Mouse (Mus musculus): Measurements from ENCODE around the gene Gpt2. TPM values are rescaled to one million over a fixed set of nuclear protein-coding genes. Genes with fewer than 3 reads are reported as not detected.

Gene Gpt2
- polyA plus RNA-seq, 1 experiment = 29.1 TPM

DNA sequence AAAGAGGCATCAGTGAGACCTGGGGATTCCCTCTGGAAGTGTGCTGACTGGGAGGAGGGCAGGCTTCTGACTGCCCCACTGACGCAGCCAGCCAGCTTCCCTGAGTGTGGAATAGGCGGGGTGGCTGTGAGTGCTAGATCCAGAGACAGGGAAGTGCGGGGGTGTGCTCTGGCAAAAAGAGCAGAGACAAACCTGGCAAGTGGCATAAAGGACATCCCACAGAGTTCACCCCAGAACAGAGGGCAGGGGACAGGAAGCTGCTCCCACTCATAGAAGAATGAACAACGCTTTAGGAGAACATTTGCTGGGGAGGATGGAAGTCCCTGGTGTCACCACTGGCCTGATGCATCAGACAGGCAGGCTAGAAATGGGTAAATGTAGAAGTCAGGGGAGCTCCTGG lies 25.0 kb downstream of the Gpt2 start:
- H3K4me1 ChIP-seq (ENCODE audit: control insufficient read depth, insufficient read depth, low read length) = no peaks in the 10 kb centered on the region
- H3K9ac ChIP-seq (ENCODE audit: low read depth, poor library complexity, severe bottlenecking) = no peak overlapping the region
- TF ChIP-seq POLR2A (IDR thresholded peaks at IDR 0.05; ENCODE audit: insufficient read depth, low read length) (no peak), EP300 (IDR thresholded peaks at IDR 0.05; ENCODE audit: insufficient read depth, low read depth, low read length) (no peak), CTCF (IDR thresholded peaks at IDR 0.05; ENCODE audit: low read depth, low read length) (no peak)
- no peak overlapping the region for H3K27ac ChIP-seq (ENCODE audit: insufficient read depth, low read length)
- H3K27me3 ChIP-seq (ENCODE audit: control insufficient read depth, insufficient read depth, low read length, poor library complexity, severe bottlenecking) = no peaks in the 10 kb centered on the region
- H3K9me3 ChIP-seq (replicated peaks; ENCODE audit: control insufficient read depth, insufficient read depth, low read length, poor library complexity, severe bottlenecking) = no peaks in the 10 kb centered on the region
- H3K36me3 ChIP-seq (ENCODE audit: control insufficient read depth, insufficient read depth, low read length, poor library complexity, severe bottlenecking) = peaks cover 87% of the 10 kb centered on the region
- H3K4me3 ChIP-seq (ENCODE audit: low read depth, low read length) = no peak overlapping the region

GRCm38 (mm10) chr8:85517956-85518355 lies 25.6 kb downstream of the Gpt2 start:
- no peak overlapping the region for H3K4me3 ChIP-seq (ENCODE audit: low read depth, low read length)
- H3K4me1 ChIP-seq (ENCODE audit: control insufficient read depth, insufficient read depth, low read length) = no peaks in the 10 kb centered on the region
- no peak overlapping the region for H3K27ac ChIP-seq (ENCODE audit: insufficient read depth, low read length)
- peaks cover 88% of the 10 kb centered on the region for H3K36me3 ChIP-seq (ENCODE audit: control insufficient read depth, insufficient read depth, low read length, poor library complexity, severe bottlenecking)
- no peaks in the 10 kb centered on the region for H3K27me3 ChIP-seq (ENCODE audit: control insufficient read depth, insufficient read depth, low read length, poor library complexity, severe bottlenecking)
- H3K9me3 ChIP-seq (replicated peaks; ENCODE audit: control insufficient read depth, insufficient read depth, low read length, poor library complexity, severe bottlenecking) = no peaks in the 10 kb centered on the region
- no peak for TF ChIP-seq CTCF (IDR thresholded peaks at IDR 0.05; ENCODE audit: low read depth, low read length)
- TF ChIP-seq POLR2A (IDR thresholded peaks at IDR 0.05; ENCODE audit: insufficient read depth, low read length) = no peak
- TF ChIP-seq EP300 (IDR thresholded peaks at IDR 0.05; ENCODE audit: insufficient read depth, low read depth, low read length) = no peak
- no peak overlapping the region for H3K9ac ChIP-seq (ENCODE audit: low read depth, poor library complexity, severe bottlenecking)

- peaks cover 89% of the 10 kb centered on the region for H3K36me3 ChIP-seq (ENCODE audit: control insufficient read depth, insufficient read depth, low read length, poor library complexity, severe bottlenecking)
- H3K4me1 ChIP-seq (ENCODE audit: control insufficient read depth, insufficient read depth, low read length) = no peaks in the 10 kb centered on the region
- no peak overlapping the region for H3K9ac ChIP-seq (ENCODE audit: low read depth, poor library complexity, severe bottlenecking)
- no peaks in the 10 kb centered on the region for H3K9me3 ChIP-seq (replicated peaks; ENCODE audit: control insufficient read depth, insufficient read depth, low read length, poor library complexity, severe bottlenecking)
- no peak overlapping the region for H3K27ac ChIP-seq (ENCODE audit: insufficient read depth, low read length)
- no peak for TF ChIP-seq EP300 (IDR thresholded peaks at IDR 0.05; ENCODE audit: insufficient read depth, low read depth, low read length)
- no peak for TF ChIP-seq POLR2A (IDR thresholded peaks at IDR 0.05; ENCODE audit: insufficient read depth, low read length)
- no peak for TF ChIP-seq CTCF (IDR thresholded peaks at IDR 0.05; ENCODE audit: low read depth, low read length)
- no peaks in the 10 kb centered on the region for H3K27me3 ChIP-seq (ENCODE audit: control insufficient read depth, insufficient read depth, low read length, poor library complexity, severe bottlenecking)
- no peak overlapping the region for H3K4me3 ChIP-seq (ENCODE audit: low read depth, low read length)
Observed at GRCm38 (mm10) chr8:85520586-85520985, 28.2 kb downstream of the Gpt2 start.

DNA sequence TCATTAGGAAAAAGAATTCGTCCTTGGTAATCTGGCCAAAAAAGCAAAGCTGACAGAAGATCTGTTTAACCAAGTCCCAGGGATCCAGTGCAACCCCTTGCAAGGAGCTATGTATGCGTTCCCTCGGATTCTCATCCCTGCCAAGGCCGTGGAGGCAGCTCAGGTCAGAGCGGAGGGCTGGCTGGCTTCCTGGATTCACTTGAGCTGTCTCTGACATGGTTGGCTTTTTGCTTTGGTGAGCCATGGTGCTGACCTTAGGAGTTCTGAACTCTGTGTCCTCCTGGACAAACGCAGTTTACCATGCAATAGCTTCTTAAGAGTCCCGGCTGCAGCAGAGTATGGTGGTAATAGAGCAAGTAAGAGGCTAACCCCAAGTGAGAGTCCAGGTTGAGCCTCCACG lies 29.0 kb downstream of the Gpt2 start:
- Histone ChIP-seq H3K27me3 (ENCODE audit: control insufficient read depth, insufficient read depth, low read length, poor library complexity, severe bottlenecking) (no peaks in the 10 kb centered on the region), H3K36me3 (ENCODE audit: control insufficient read depth, insufficient read depth, low read length, poor library complexity, severe bottlenecking) (peaks cover 90% of the 10 kb centered on the region), H3K4me3 (ENCODE audit: low read depth, low read length) (no peak overlapping the region), H3K4me1 (ENCODE audit: control insufficient read depth, insufficient read depth, low read length) (no peaks in the 10 kb centered on the region), H3K9me3 (replicated peaks; ENCODE audit: control insufficient read depth, insufficient read depth, low read length, poor library complexity, severe bottlenecking) (no peaks in the 10 kb centered on the region), H3K27ac (ENCODE audit: insufficient read depth, low read length) (no peak overlapping the region), H3K9ac (ENCODE audit: low read depth, poor library complexity, severe bottlenecking) (no peak overlapping the region)
- TF ChIP-seq CTCF (IDR thresholded peaks at IDR 0.05; ENCODE audit: low read depth, low read length) (no peak), POLR2A (IDR thresholded peaks at IDR 0.05; ENCODE audit: insufficient read depth, low read length) (no peak), EP300 (IDR thresholded peaks at IDR 0.05; ENCODE audit: insufficient read depth, low read depth, low read length) (no peak)

DNA sequence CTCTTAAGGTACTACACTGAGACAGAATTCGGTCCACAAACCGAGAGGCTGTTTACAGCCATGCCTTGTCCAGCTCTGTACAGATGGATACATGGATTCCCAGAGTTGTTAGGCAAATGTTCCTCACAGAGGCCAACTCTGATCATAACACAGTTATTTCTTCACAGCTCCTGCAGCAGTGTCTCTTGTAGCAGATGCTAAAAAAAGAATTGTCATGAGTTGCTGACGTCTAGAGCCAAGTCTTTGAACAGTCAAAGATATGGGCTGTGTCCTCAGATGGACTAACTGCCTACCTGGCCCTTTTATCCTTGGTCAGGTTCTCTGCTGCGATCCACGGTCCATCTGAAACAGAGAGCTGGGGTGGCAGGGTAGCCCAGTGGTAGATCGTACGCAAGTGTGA lies 31.7 kb downstream of the Gpt2 start:
- Histone ChIP-seq H3K4me1 (ENCODE audit: control insufficient read depth, insufficient read depth, low read length) (no peaks in the 10 kb centered on the region), H3K27me3 (ENCODE audit: control insufficient read depth, insufficient read depth, low read length, poor library complexity, severe bottlenecking) (no peaks in the 10 kb centered on the region), H3K9ac (ENCODE audit: low read depth, poor library complexity, severe bottlenecking) (no peak overlapping the region), H3K27ac (ENCODE audit: insufficient read depth, low read length) (0 out of 2 replicates have a peak overlapping the region, but pooled peaks have one; percentile 9), H3K4me3 (ENCODE audit: low read depth, low read length) (no peak overlapping the region), H3K36me3 (ENCODE audit: control insufficient read depth, insufficient read depth, low read length, poor library complexity, severe bottlenecking) (peaks cover 69% of the 10 kb centered on the region), H3K9me3 (replicated peaks; ENCODE audit: control insufficient read depth, insufficient read depth, low read length, poor library complexity, severe bottlenecking) (no peaks in the 10 kb centered on the region)
- TF ChIP-seq EP300 (IDR thresholded peaks at IDR 0.05; ENCODE audit: insufficient read depth, low read depth, low read length) (no peak), POLR2A (IDR thresholded peaks at IDR 0.05; ENCODE audit: insufficient read depth, low read length) (no peak), CTCF (IDR thresholded peaks at IDR 0.05; ENCODE audit: low read depth, low read length) (no peak)

DNA sequence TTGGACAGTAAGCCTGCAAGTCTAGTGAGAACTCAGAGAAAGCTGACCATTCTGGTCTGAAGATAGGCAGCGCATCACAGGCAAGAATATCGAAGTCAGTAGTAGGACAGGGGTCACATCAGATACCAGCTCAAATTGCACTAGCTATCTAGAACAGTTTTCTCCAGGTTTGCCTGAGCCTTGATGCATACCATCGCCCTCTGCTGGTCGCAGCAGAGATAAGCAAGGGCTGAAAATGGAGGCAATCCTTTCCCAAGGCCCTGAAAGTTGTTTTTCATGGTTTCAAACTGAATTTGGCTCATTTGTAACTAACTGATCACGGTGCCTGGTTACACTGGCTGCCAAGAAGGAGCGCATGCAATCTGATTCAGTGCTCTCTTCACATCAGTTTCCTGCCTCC lies 33.7 kb downstream of the Gpt2 start:
- Histone ChIP-seq H3K27me3 (ENCODE audit: control insufficient read depth, insufficient read depth, low read length, poor library complexity, severe bottlenecking) (no peaks in the 10 kb centered on the region), H3K4me1 (ENCODE audit: control insufficient read depth, insufficient read depth, low read length) (no peaks in the 10 kb centered on the region), H3K9ac (ENCODE audit: low read depth, poor library complexity, severe bottlenecking) (no peak overlapping the region), H3K9me3 (replicated peaks; ENCODE audit: control insufficient read depth, insufficient read depth, low read length, poor library complexity, severe bottlenecking) (no peaks in the 10 kb centered on the region; the same call in 1 of the 2 replicates), H3K36me3 (ENCODE audit: control insufficient read depth, insufficient read depth, low read length, poor library complexity, severe bottlenecking) (peaks cover 50% of the 10 kb centered on the region), H3K27ac (ENCODE audit: insufficient read depth, low read length) (0 out of 2 replicates have a peak overlapping the region, but pooled peaks have one; percentile 4), H3K4me3 (ENCODE audit: low read depth, low read length) (no peak overlapping the region)
- TF ChIP-seq EP300 (IDR thresholded peaks at IDR 0.05; ENCODE audit: insufficient read depth, low read depth, low read length) = no peak
- TF ChIP-seq CTCF (IDR thresholded peaks at IDR 0.05; ENCODE audit: low read depth, low read length) = peak; percentile 91
